Mouse (Mus musculus): Measurements from ENCODE around the gene Afmid. TPM values are rescaled to one million over a fixed set of nuclear protein-coding genes. Genes with fewer than 3 reads are reported as not detected.

Afmid gene
- total RNA-seq, 2 experiments from 2014 or later = 4.6 to 5.4 TPM

DNA sequence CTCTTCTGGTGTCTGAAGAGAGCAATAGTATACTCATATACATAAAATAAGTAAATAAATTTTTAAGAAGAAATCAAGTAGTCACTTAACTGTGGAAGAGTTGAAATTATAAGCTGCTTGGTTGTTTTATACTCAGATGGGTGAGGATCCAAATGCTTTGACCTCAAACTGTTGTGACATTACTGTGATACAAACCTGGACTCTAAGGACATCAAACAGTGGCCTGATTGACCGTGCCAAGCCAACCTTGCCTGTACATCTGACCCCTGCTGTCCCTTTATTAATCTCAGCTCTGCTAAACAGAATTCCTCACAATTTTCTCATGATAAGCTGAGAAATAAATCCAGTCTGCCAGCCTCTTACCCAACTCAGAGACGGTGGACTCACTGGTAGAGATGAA lies 19.9 kb downstream of the Afmid start:
- DNase-seq (ENCODE audit: extremely low spot score in 1 of 2, low spot score in 1 of 2) = no peak

DNA sequence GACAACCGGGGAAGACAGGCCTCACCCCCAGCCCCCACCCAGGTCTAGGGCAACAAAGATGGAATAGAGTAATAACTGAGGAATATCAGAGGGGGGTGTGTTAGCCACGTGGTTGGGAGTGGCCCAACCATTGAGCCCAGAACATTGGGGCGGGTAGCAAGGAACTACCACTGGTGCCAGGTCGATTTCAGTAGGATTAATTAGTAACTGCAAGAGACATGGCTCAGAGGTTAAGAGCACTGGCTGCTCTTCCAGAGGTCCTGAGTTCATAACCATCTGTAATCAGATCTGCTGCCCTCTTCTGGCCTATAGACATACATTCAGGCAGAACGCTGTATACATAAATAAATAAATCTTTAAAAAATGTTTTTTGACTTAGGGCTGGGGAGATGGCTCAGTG lies 20.9 kb downstream of the Afmid start:
- DNase-seq (ENCODE audit: extremely low spot score in 1 of 2, low spot score in 1 of 2) = no peak

DNA sequence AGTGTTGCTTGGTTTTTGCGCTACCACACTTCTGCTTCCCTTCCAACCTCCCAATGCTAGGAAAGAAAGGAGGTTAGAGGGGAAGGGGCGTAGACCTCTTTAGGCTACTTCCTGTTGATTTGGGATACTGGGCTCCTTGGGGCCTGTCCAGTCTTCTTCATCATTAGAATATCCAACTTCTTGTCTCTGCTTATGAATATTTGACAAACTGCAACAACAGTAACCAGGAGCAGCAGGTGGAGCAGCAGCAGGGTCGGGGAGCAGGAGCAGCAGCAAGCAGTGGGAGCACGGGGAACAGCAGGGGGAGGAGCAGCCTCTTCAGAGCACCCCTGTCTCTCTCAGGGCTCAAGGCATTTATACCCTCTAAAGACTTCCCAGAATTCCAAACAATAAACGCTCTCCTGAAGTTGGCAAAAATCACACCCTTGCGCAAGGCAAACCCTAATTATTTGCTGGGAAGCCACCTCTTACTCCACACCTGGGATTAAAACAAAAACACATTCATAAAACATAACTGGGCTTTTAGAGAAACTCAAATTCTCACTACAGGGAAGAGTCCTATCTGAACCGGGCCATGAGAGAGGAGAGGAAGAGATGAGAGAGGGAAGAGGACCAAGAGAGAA lies 22.0 kb downstream of the Afmid start:
- no peak for DNase-seq (ENCODE audit: extremely low spot score in 1 of 2, low spot score in 1 of 2)

DNA sequence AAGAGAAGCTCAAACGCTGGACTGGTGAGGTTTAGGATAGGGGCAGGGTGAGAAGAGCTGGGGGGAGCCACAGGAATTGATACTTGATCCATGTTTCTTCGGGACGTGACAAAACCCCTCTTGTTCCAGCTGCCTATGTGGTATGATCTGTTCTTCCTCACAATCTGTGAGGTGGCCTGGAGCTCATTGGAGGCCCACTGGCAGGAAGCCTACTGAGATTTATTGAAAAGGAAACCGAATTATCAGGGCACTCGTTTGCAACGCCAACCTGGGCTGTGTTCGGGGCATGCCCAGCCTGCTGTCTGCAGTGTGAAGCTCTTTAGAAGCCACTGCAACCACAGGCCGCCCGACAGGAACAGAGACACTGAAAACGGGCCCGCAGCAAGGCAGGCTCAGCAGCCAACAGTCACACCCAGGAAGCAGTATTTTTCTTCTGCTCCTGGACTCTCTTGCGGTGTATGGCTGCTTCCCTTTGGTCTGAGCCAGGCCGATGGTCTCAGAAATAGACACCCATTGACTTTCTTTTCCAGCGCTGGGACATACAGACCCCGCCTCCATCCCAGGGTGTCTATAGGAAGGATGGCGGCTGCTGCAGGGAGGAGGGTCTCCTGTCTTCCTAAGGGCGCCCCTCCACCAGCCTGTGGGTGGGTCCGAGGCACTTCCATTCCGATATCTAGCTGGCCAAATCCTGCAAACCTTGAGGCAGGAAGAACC lies 22.7 kb downstream of the Afmid start:
- no peak for DNase-seq (ENCODE audit: extremely low spot score in 1 of 2, low spot score in 1 of 2)

DNA sequence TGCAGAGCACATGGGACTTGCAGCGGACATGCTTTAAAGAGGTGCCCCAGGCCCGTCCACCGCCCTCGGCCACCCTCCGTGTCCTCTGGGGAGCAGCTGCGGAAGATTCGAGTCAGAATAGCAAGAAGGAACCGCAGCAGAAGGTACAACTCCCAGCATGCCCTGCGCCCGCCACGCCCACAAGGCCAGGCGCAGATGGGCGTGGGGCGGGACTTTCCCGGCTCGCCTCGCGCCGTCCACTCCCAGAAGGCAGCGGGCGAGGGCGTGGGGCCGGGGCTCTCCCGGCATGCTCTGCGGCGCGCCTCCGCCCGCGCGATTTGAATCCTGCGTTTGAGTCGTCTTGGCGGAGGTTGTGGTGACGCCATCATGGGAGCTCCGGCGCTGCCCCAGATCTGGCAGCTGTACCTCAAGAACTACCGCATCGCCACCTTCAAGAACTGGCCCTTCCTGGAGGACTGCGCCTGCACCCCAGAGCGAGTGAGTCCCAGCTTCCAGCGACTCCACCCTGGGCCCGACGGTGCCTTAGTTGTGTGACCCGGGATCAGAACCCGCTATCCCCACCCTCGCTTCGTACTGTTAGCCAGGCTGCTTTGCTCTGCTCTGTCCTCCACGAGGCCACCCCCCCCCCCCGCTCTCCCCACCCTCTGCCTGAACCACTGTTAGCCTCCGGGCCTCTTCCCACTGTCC lies 23.4 kb downstream of the Afmid start, which contains the start of gene Birc5:
Gene Birc5 (plus strand): TSS at position 267 of the 687 bp plus-strand sequence.
- peak; percentile 90 to 94 for DNase-seq (ENCODE audit: extremely low spot score in 1 of 2, low spot score in 1 of 2)

DNA sequence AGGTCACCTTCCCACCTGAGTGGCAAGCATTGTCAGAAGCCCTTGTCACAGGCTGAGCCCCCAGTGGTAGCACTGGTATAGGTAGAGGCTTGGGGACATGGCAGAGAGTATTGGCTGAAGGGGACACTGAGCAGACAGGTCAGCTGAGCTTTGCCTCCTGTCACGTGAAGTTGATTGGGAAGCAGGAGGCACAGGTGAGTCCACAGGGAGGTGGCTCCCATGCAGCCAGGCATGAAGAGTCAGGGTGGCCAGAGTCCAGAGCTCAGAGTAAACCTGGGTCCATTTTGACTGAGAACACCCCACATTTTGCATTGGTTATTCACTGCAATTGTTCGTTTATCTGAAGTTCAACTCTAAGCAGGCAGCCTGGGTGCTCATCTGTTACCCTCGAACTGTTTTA lies 27.2 kb downstream of the Afmid start:
- no peak for DNase-seq (ENCODE audit: extremely low spot score in 1 of 2, low spot score in 1 of 2)

DNA sequence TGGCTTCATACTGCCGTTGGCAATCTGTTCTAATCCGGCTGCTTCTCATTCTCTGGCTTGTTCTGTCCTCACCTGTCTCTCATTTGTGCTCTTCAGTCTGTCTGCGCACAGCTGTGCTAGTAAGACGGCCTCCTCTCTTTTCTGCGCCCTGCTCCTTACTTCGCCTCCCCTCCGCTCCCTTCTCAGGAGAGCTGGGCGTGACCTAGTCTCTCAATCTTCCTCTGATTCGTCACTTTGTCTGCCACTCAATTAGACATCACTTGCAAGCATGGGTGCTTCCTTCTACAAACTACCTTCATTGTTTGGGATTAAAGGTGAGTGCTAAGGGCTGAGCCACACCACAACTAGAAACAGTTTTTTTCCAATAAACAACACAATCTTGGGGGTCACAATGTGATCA lies 28.5 kb downstream of the Afmid start:
- no peak for DNase-seq (ENCODE audit: extremely low spot score in 1 of 2, low spot score in 1 of 2)

DNA sequence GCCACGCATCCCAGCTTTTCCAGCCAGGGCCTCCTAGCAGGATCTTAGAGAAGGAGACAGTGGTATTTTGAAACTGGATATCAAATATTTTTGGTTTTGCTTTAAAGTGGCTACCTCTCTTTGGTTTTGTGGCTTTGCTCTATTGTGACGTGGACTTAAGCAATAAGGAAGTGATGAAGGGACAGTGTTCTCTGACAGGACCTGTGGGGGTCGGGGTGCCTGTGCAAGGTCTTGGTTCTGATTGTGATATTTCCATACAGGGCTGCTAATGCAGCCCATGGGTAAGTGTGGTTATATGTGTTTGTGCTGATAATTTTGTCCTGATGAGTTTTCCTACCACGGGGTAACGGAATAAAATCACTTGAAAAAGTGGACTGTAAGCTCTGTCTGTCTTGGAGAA lies 29.6 kb downstream of the Afmid start:
- no peak for DNase-seq (ENCODE audit: extremely low spot score in 1 of 2, low spot score in 1 of 2)

DNA sequence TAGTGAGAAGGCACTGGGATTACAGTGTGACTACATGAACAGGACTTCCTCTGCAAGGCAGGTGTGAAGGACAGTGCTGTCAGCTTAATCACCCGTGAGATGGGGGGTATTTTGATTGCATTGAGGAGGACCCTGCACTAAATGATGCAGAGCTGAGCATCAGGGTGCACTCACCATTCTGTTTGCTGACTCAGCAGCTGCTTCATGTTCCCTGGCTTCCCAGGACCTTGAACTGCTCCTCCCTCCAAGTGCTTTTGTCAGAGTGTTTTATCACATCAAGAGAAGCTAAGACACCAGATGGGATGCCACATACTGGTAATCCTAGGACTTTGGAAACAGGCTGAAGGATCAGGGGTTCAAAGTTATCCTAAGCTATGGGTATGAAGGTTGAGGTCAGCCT lies 30.3 kb downstream of the Afmid start:
- no peak for DNase-seq (ENCODE audit: extremely low spot score in 1 of 2, low spot score in 1 of 2)

DNA sequence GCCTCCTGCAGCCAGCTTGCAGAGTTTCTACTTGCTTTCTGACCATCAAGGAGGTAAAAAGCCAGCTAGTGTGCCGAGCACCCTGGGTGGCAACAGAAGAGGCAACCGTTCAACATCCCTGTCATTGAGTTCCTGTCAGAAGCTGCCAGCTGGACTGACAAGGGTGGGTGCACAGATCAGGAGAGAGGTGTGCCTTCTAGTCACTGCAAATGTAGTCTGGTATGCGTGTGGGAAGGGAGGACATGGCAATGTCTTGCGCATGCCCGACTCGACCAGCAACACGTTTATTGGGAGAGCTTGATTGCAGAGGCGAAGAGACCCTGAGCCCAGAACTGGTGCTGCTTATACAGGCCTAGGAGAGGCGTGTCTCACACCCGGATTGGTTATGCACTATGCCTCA lies 31.7 kb downstream of the Afmid start:
- no peak for DNase-seq (ENCODE audit: extremely low spot score in 1 of 2, low spot score in 1 of 2)

DNA sequence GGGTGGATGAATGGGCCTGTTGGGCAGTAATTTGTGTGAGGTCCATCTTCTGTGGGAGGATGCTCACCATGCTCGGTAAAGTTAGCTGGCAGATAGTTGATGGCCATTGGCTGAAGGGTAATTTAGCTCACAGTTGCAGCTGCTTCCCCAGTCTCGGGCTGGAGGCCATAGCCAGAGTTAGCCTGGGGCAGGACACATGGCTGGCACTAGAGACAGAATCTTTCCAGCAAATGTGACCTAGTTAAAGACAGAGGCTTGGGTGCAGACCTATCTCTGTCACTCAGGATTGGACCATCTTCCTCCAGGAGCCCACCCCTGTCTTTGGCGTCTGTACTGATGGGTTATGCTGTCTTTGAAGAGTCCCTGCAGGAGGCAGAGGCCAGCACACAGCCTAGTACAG lies 32.7 kb downstream of the Afmid start:
- DNase-seq (ENCODE audit: extremely low spot score in 1 of 2, low spot score in 1 of 2) = no peak

DNA sequence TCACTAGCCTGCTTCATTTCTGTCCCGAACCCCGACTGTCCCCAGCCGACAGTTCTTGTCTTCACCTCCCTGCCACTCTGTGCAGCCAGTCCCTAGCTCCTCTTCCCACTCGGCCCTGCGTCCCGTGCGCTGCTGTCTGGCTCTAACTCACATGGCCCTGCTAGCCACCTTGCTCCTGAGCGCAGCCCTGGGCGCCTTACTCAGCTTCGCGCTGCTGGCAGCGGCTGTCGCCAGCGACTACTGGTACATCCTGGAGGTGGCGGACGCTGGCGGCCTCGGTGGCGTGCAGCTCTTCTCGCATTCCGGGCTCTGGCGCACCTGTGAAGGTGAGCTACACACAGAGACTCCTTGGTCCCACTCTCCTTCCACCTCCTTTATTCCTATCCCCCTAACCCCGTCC lies 34.9 kb downstream of the Afmid start, which contains the start of gene Tmem235:
Gene Tmem235 (plus strand): TSS at position 152 of the 400 bp plus-strand sequence.
- no peak for DNase-seq (ENCODE audit: extremely low spot score in 1 of 2, low spot score in 1 of 2)

DNA sequence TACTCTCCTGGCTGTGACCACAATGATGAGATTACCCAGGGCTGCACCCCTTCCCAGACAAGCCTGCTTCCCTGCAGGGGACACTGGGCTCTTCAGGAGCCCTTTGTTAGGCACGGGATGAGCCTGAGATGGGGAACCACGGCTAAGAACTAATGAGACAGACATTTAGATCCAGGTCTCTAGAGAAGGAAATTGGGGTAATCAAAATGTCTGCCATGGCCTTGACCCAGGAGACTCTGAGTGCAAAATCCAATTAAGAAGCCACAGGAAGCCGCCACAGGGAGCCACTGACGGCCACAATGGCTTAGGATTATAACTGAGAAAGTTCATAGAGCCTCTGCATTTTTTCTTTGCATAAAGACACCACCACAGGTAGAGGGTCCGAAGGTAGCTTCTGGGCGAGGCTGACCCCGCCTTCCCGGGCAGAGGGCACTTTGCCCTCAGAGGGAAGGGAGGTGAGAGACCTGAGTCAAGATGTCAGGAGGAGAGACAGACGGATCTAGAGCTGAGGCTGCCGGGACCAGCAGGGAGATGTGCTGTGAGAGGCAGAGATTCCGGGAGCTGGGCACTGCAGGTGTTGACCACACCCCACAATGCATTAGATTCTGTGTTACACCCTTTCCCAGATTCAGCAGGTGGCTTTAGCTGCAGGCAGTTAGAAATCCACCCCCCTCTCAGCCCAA lies 37.6 kb downstream of the Afmid start:
- DNase-seq (ENCODE audit: extremely low spot score in 1 of 2, low spot score in 1 of 2) = no peak

DNA sequence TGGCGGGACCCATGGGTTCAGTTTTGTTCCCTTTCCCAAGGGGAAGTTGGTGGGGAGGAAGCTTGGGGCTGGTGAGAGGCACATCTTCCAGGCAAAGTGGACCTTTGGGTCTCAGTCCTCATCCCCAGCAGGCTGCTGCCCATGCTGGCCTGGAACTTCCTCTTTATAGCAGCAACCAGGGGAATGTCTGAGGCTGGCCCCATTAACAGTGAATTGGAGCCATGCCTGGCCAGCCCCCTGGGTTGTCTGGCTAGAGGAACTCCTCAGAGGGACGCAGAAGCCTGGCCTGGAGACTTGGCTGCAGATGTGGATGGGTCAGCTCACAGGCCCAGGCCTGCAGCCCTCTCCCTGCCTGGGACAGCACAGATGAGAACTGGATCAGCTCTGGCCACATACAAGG lies 39.1 kb downstream of the Afmid start:
- no peak for DNase-seq (ENCODE audit: extremely low spot score in 1 of 2, low spot score in 1 of 2)

DNA sequence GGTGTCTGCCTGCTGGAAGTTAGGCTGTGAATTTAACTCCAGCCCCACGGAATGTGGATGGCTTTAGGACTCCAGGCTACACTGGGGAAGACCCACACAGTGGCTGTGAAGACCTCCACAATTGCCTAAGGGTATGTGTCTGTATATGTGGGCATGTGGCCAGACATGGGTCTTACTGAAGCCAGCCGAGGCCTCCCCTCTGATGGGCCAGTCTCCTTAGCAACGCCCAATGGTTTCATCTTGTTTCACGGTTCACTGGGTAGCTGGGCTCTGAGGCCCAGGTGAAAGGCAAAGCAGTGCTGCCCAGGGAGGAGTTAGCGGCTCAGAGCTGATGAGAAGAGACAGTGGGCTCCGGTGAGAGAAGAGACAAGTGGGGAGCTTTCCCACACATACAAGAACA lies 40.3 kb downstream of the Afmid start:
- no peak for DNase-seq (ENCODE audit: extremely low spot score in 1 of 2, low spot score in 1 of 2)

DNA sequence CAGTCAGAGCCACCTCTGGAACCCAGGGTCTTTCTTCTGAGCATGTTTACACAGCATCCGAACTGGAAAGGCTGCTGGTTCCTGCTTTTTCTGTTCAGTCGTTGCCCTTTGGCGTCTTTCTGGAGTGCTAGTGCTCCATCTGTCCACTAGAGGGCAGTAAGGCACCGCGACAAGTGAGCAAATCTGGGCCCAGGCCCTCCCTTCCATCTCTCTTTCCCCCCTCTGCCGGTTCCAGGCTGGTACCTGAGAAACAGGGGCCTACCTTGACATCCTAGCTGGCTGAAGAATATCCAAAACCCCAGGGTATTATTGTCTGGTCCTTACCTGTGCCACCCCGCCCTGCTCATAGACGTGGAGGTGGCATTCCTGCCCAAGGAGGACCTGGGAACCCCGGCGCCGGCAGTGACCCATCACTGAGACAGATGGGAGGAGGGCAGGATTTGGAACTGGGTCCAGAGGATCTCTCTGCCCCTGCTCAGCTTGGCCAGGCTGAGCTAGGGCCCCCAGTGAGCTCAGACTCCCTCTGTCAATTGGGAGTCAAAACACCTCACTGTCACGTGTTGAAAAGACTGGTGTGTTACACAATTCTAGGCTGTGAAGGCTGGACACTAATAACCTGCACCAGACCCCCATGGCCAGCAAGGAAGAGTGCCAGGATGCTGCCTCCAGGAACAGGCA lies 45.1 kb downstream of the Afmid start:
- DNase-seq (ENCODE audit: extremely low spot score in 1 of 2, low spot score in 1 of 2) = peak; percentile 61 to 68

DNA sequence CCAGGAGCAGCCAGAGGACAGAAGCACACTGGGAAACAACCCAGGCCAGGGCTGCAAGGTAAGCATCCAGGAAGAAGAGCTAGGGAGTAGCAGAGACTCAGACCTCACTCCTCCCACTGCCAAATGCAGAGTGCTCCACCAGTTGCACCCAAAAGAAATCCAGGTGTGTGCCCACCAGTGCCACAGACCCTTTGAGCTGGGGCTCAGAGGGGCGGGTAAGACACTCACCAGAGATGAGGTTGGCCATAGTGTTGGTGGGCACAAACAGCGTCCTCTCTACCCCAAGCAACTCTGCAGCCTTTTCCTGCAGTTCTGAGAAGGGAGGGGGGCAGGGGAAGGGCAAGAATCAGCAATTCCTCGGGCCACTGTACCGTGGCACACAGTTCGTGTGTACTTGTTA lies 45.7 kb downstream of the Afmid start:
- no peak for DNase-seq (ENCODE audit: extremely low spot score in 1 of 2, low spot score in 1 of 2)

DNA sequence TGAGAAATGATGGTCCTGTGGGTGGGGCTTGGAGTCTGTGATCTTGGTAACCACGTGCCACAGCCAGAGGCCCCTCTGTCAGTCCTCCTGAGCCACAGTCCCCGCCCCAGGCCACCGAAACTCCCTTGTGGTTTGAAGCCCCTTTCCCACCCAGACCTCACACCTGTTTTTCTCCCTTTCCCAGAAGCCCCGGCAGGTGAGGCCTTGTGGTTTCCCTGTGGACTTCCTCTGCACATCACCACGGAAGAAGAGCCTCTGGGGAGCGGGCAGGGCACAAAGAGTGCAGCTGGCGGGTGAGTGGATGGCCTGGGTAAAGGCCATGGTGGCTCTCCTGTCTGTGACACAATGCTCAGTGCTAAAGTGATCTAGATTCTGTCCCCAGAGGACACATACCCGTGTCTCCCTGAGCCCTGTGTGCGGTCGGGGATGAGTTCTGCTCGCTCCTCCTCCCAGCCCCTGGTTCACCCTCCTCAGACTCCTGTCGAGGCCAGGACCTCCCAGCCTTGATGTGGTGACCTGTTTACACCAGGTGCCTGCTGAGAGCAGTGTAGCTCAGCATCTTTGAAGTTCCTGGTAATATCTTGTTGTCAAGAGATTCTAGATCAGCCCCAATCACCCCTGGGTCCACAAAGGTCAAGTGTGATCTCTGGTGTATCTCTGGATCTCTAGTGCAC lies 46.3 kb downstream of the Afmid start:
- DNase-seq (ENCODE audit: extremely low spot score in 1 of 2, low spot score in 1 of 2) = no peak

DNA sequence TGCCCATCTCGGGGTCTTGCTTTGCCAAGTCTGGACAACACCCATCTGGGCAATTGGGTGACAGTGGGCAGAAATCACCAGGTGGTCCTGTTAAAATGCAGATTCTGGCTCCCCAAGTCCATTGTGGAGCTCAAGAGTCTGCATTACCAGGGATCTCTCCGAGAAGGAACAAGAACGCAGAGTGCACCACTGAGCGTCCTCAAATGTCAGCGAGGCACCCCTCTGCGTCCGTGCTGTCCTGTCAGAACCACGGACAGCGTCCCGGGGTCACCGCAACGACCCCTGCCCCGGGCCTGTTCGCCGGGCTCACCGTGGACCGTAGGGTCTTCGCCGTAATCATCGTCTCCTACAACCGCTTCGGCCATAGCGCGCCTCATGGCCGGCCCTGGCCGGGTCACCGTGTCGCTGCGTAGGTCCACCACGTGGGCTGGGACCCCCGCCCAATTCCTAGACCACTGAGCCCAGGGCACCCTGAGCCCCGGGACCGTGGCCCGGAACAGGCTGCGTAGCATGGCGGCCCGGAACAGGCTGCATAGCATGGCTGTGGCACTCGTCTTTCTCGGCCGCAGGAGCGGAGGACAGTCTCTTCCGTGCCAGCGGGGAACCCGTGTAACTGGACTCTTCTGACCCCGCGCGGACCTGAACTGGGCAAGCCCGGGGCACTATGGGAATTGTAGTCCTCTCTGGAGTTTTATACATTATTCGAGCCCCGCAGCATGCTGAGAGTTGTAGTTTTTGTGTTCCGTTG lies 47.3 kb downstream of the Afmid start, which contains the start of gene Tha1:
Gene Tha1 (minus strand): TSS at position 621 of the 748 bp plus-strand sequence.
- DNase-seq (ENCODE audit: extremely low spot score in 1 of 2, low spot score in 1 of 2) = peak; percentile 52 to 62
